Mouse (Mus musculus) forebrain, embryonic 12.5 days (tissue): ENCODE results near the gene Mtcp1. TPM values are rescaled to one million over a fixed set of nuclear protein-coding genes. Genes with fewer than 3 reads are reported as not detected.

Experiments used
- polyA plus RNA-seq: library from polyadenylated mRNA; unstranded; fragments of >200 nt; fragmentation: Nextera tagmentation; extraction: Ambion mirVana; gene quantifications from 2 replicates; pipeline ENCODE4 v1.2.1, GENCODE M21; 2016

Gene Mtcp1
- polyA plus RNA-seq, 1 experiment from 2014 or later = 13.4 TPM

Other genes with a start within 250 kb of the Mtcp1 start
- gene Fundc2, start 34.2 kb downstream of the Mtcp1 start, polyA plus RNA-seq = 29.0 and 35.4 TPM in 2 replicates
- 1.6 and 1.8 TPM in 2 replicates for gene F8, start 34.0 kb downstream of the Mtcp1 start, polyA plus RNA-seq
- gene Cmc4, start within 50 bp of the Mtcp1 start, polyA plus RNA-seq = 23.0 and 26.9 TPM in 2 replicates
- gene Brcc3, start within 50 bp of the Mtcp1 start, polyA plus RNA-seq = 64.4 and 66.4 TPM in 2 replicates
- gene Vbp1, start 97.7 kb upstream of the Mtcp1 start, polyA plus RNA-seq = 252 and 259 TPM in 2 replicates
- gene Rab39b, start 161.6 kb upstream of the Mtcp1 start, polyA plus RNA-seq = 21.1 and 21.2 TPM in 2 replicates